Mouse (Mus musculus) limb, embryonic 14.5 days (tissue): ENCODE results near the gene 4930558C23Rik. TPM values are rescaled to one million over a fixed set of nuclear protein-coding genes. Genes with fewer than 3 reads are reported as not detected.

Source experiments
- ATAC-seq: fragments of 200-750 bp; cut with Nextera tagmentation; 2 replicates; pipeline ENCODE4 v1.8.0; 2017; ENCODE audit warnings: low read depth, moderate number of reproducible peaks, moderate TSS enrichment; ENCODE audit not compliant: low FRiP score
- DNase-seq: peaks from one replicate; pipeline ENCODE4 v3.0.0-alpha.2; 2015; ENCODE audit warnings: low spot score
- H3K27ac ChIP-seq: fragments of 300-500 bp; sonication (generic); replicated peaks from 2 replicates; pipeline ENCODE4 v1.5.1; 2014; ENCODE audit warnings: low read depth, mild to moderate bottlenecking, low read length, moderate library complexity, mixed read lengths
- H3K27me3 ChIP-seq: fragments of 300-500 bp; sonication (generic); 2 replicates; pipeline ENCODE4 v1.6.1; 2014; ENCODE audit warnings: low read length, mixed read lengths; ENCODE audit not compliant: control insufficient read depth, insufficient read depth
- H3K36me3 ChIP-seq: fragments of 300-500 bp; sonication (generic); 2 replicates; pipeline ENCODE4 v1.6.1; 2014; ENCODE audit warnings: mild to moderate bottlenecking, low read length, moderate library complexity, mixed read lengths; ENCODE audit not compliant: control insufficient read depth, insufficient read depth
- H3K4me1 ChIP-seq: fragments of 300-500 bp; sonication (generic); 2 replicates; pipeline ENCODE4 v1.6.1; 2014; ENCODE audit warnings: antibody characterized with exemption, low read length, mixed read lengths; ENCODE audit not compliant: control insufficient read depth, insufficient read depth
- H3K4me2 ChIP-seq: fragments of 300-500 bp; sonication (generic); replicated peaks from 2 replicates; pipeline ENCODE4 v1.6.1; 2014; ENCODE audit warnings: low read depth, mild to moderate bottlenecking, low read length, moderate library complexity; ENCODE audit not compliant: severe bottlenecking
- H3K4me3 ChIP-seq: fragments of 300-500 bp; sonication (generic); replicated peaks from 2 replicates; pipeline ENCODE4 v1.5.1; 2014; ENCODE audit warnings: low read length
- H3K9ac ChIP-seq: fragments of 300-500 bp; sonication (generic); 2 replicates; pipeline ENCODE4 v1.6.1; 2014; ENCODE audit warnings: mild to moderate bottlenecking, low read depth, low read length, moderate library complexity; ENCODE audit not compliant: severe bottlenecking
- H3K9me3 ChIP-seq: fragments of 300-500 bp; sonication (generic); 2 replicates; pipeline ENCODE4 v1.6.1; 2016; ENCODE audit warnings: low read length; ENCODE audit not compliant: control insufficient read depth
- POLR2A ChIP-seq: fragments of 200-500 bp; IDR thresholded peaks from 2 replicates; pipeline ENCODE4 v1.8.0; 2012; ENCODE audit warnings: inconsistent platforms, mild to moderate bottlenecking, moderate library complexity, borderline replicate concordance; ENCODE audit not compliant: insufficient read depth, insufficient read length; ENCODE audit errors: extremely low read depth
- WGBS: fragments of 180-500 bp; shearing (Covaris S2); extraction: QIAGEN DNeasy Blood & Tissue Kit; methylation state at CpG from one replicate; pipeline ENCODE4 v1.1.7; 2014; 5-methylcytosine and 5-hydroxymethylcytosine counted together
- polyA plus RNA-seq, 2 experiments: library from polyadenylated mRNA; depleted of rRNA in 1 of 2; stranded (reverse) in 1 of 2; unstranded in 1 of 2; fragments of >200 nt; fragmentation: Nextera tagmentation in 1 of 2; extraction: Ambion mirVana in 1 of 2; gene quantifications; 2 replicates each; pipeline versions ENCODE4 v1.2.1 to v1.2.3; 2012 to 2014

4930558C23Rik gene
- polyA plus RNA-seq (2012; rRNA removed), result 0.18 TPM in 1 of 2 replicates, not detected in the other
- not detected in 2 replicates for polyA plus RNA-seq (2014; fragmentation: Nextera tagmentation; extraction: Ambion mirVana)

GRCm38 (mm10) chr3:95402741-95403140 is at the start of gene 4930558C23Rik:
4930558C23Rik (minus strand) TSS chr3:95402841.
- 95% methylated on average over 3 of the region's 3 CpGs for WGBS
- Histone ChIP-seq H3K9me3 (no peaks in the 10 kb centered on the region), H3K4me2 (no peak within 1 kb of the TSS), H3K4me1 (no peaks in the 10 kb centered on the region), H3K36me3 (no peaks in the 10 kb centered on the region), H3K9ac (no peak within 1 kb of the TSS), H3K27me3 (no peaks in the 10 kb centered on the region), H3K4me3 (no peak within 1 kb of the TSS), H3K27ac (no peak within 1 kb of the TSS)
- no peak for DNase-seq
- ATAC-seq, result no peak
- no peak for TF ChIP-seq POLR2A

GRCm38 (mm10) chr3:95450915-95451314 is 48.3 kb upstream of the 4930558C23Rik start:
- no peak overlapping the region for H3K4me3 ChIP-seq
- H3K9me3 ChIP-seq, result no peaks in the 10 kb centered on the region
- no peak for TF ChIP-seq POLR2A
- H3K4me2 ChIP-seq, result no peak overlapping the region
- DNase-seq (no peak), ATAC-seq (no peak)
- no peaks in the 10 kb centered on the region for H3K4me1 ChIP-seq
- H3K9ac ChIP-seq, result no peak overlapping the region
- WGBS, result 96% methylated on average over 3 of the region's 3 CpGs
- no peaks in the 10 kb centered on the region for H3K27me3 ChIP-seq
- no peak overlapping the region for H3K27ac ChIP-seq
- H3K36me3 ChIP-seq, result peaks cover 52% of the 10 kb centered on the region

- H3K36me3 ChIP-seq, result peaks cover 50% of the 10 kb centered on the region
These were observed 47.8 kb upstream of the 4930558C23Rik start for GRCm38 (mm10) chr3:95450408-95450807.

GRCm38 (mm10) chr3:95445311-95445710 is 42.7 kb upstream of the 4930558C23Rik start:
- no peaks in the 10 kb centered on the region; the same call in 1 of the 2 replicates for H3K4me1 ChIP-seq
- no peaks in the 10 kb centered on the region for H3K9me3 ChIP-seq
- H3K27me3 ChIP-seq, result no peaks in the 10 kb centered on the region
- WGBS, result 70% methylated on average over 4 of the region's 4 CpGs
- ATAC-seq (no peak), DNase-seq (no peak)
- no peak overlapping the region for H3K4me3 ChIP-seq
- peaks cover 11% of the 10 kb centered on the region for H3K36me3 ChIP-seq
- no peak overlapping the region for H3K4me2 ChIP-seq
- no peak overlapping the region for H3K27ac ChIP-seq
- no peak overlapping the region for H3K9ac ChIP-seq
- no peak for TF ChIP-seq POLR2A

More at GRCm38 (mm10) chr3:95450408-95450807, 47.8 kb upstream of the 4930558C23Rik start:
- Histone ChIP-seq H3K27me3 (no peaks in the 10 kb centered on the region), H3K9me3 (no peaks in the 10 kb centered on the region), H3K4me3 (no peak overlapping the region), H3K4me2 (no peak overlapping the region), H3K4me1 (no peaks in the 10 kb centered on the region), H3K27ac (no peak overlapping the region), H3K9ac (no peak overlapping the region)
- no peak for ATAC-seq
- 62% methylated on average over 1 of the region's 1 CpGs for WGBS
- no peak for TF ChIP-seq POLR2A
- peak; percentile 74 for DNase-seq

- H3K27me3 ChIP-seq, result no peaks in the 10 kb centered on the region
- DNase-seq (no peak), ATAC-seq (no peak)
- no peak for TF ChIP-seq POLR2A
- H3K9ac ChIP-seq, result no peak overlapping the region
- no peaks in the 10 kb centered on the region for H3K9me3 ChIP-seq
- H3K4me3 ChIP-seq, result no peak overlapping the region
- H3K4me1 ChIP-seq, result no peaks in the 10 kb centered on the region; the same call in 1 of the 2 replicates
- no peak overlapping the region for H3K4me2 ChIP-seq
- H3K27ac ChIP-seq, result no peak overlapping the region
- peaks cover 14% of the 10 kb centered on the region for H3K36me3 ChIP-seq
- 94% methylated on average over 5 of the region's 5 CpGs for WGBS
These were observed 39.9 kb upstream of the 4930558C23Rik start for GRCm38 (mm10) chr3:95442406-95443117.
